Mouse (Mus musculus): ENCODE data around the gene Efemp2. TPM values are rescaled to one million over a fixed set of nuclear protein-coding genes. Genes with fewer than 3 reads are reported as not detected.
"Not testable (repeated sequence)": the region's sequence is repeated elsewhere in the genome, so short reads cannot be mapped to it uniquely, and the experiment has no call there.

Gene Efemp2
- polyA plus RNA-seq, 1 experiment from 2014 or later: 30.2 TPM

- peak overlapping the region; percentile 100 for H3K4me3 ChIP-seq (replicated peaks; ENCODE audit: low read length)
- H3K27ac ChIP-seq (ENCODE audit: low read length): peak overlapping the region; percentile 99
- not testable (repeated sequence) for H3K9ac ChIP-seq (replicated peaks; ENCODE audit: low read depth, low read length); ATAC-seq; H3K27me3 ChIP-seq (replicated peaks; ENCODE audit: control insufficient read depth, insufficient read depth, low read length); H3K9me3 ChIP-seq (ENCODE audit: control insufficient read depth, low read length)
- H3K36me3 ChIP-seq (ENCODE audit: control insufficient read depth, insufficient read depth): peaks cover 17% of the 10 kb centered on the region
- peaks cover 37% of the 10 kb centered on the region for H3K4me1 ChIP-seq (replicated peaks; ENCODE audit: control insufficient read depth, insufficient read depth, low read length)
- peak overlapping the region; percentile 46 for H3K4me2 ChIP-seq (ENCODE audit: low read length)
- WGBS: 47% methylated on average over 10 of the region's 10 CpGs
These were observed 16.0 kb downstream of the Efemp2 start for GRCm38 (mm10) chr19:5489721-5490120.

- peak within 1 kb of the TSS; percentile 100 for H3K4me3 ChIP-seq (replicated peaks; ENCODE audit: low read length)
- peaks cover 37% of the 10 kb centered on the region for H3K4me1 ChIP-seq (replicated peaks; ENCODE audit: control insufficient read depth, insufficient read depth, low read length)
- no peaks in the 10 kb centered on the region for H3K9me3 ChIP-seq (ENCODE audit: control insufficient read depth, low read length)
- peak within 1 kb of the TSS; percentile 98 for H3K9ac ChIP-seq (replicated peaks; ENCODE audit: low read depth, low read length)
- ATAC-seq: peak; percentile 78
- peak within 1 kb of the TSS; percentile 99 for H3K27ac ChIP-seq (ENCODE audit: low read length)
- H3K4me2 ChIP-seq (ENCODE audit: low read length): peak within 1 kb of the TSS; percentile 87
- under 1% methylated on average over 59 of the region's 62 CpGs for WGBS
- no peaks in the 10 kb centered on the region for H3K27me3 ChIP-seq (replicated peaks; ENCODE audit: control insufficient read depth, insufficient read depth, low read length)
- peaks cover 14% of the 10 kb centered on the region for H3K36me3 ChIP-seq (ENCODE audit: control insufficient read depth, insufficient read depth)
These were observed 16.7 kb downstream of the Efemp2 start, which contains the start of gene Cfl1 for GRCm38 (mm10) chr19:5490313-5490897. Gene Cfl1 (plus strand): TSS chr19:5490455.

DNA sequence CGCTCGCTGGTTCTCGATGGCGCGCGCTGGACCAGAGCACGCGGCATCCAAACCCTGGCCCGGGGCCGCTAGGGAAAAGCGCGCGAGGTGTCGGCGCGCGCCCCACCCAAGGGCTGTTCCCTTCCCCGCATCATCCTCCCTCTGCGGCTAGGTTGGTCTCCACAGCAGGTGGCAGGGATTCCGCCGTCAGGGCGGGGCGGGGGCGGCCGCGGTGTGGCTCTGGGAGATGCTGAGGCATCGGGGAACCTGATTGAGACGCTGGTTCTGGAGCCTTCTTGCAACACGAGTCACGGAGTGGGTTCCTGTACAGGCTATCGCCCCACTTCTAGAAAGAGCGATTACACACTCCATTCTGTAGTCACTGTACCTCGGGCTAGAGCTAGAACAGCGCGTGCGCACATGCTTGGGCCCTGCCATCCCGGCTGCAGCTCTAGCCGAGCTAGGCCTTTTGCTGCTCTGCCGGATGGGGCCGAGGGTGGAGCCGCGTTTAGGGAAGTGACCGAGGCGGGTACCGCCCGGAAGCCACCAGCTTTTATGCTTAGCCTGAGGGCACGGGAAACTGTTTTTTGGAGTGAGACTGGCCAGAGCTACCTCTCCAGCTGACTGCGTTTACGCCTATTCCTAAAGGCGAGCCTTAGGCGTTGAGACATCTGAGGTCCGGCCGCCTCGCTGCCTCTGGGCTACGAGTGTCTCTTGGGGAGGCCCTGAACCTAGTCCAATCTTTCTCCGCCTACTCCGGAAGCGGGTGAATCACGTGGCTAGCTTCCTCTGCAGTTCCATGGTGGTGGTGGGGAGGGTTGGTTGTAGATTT, 17.3 kb downstream of the Efemp2 start:
- H3K9ac ChIP-seq (replicated peaks; ENCODE audit: low read depth, low read length): peak overlapping the region; percentile 98
- H3K4me3 ChIP-seq (replicated peaks; ENCODE audit: low read length): peak overlapping the region; percentile 100
- H3K4me2 ChIP-seq (ENCODE audit: low read length): peak overlapping the region; percentile 87
- under 1% methylated on average over 59 of the region's 59 CpGs for WGBS
- no peaks in the 10 kb centered on the region for H3K9me3 ChIP-seq (ENCODE audit: control insufficient read depth, low read length)
- H3K27me3 ChIP-seq (replicated peaks; ENCODE audit: control insufficient read depth, insufficient read depth, low read length): no peaks in the 10 kb centered on the region
- ATAC-seq: peak; percentile 32
- peaks cover 18% of the 10 kb centered on the region for H3K36me3 ChIP-seq (ENCODE audit: control insufficient read depth, insufficient read depth)
- peaks cover 37% of the 10 kb centered on the region for H3K4me1 ChIP-seq (replicated peaks; ENCODE audit: control insufficient read depth, insufficient read depth, low read length)
- H3K27ac ChIP-seq (ENCODE audit: low read length): peak overlapping the region; percentile 99

DNA sequence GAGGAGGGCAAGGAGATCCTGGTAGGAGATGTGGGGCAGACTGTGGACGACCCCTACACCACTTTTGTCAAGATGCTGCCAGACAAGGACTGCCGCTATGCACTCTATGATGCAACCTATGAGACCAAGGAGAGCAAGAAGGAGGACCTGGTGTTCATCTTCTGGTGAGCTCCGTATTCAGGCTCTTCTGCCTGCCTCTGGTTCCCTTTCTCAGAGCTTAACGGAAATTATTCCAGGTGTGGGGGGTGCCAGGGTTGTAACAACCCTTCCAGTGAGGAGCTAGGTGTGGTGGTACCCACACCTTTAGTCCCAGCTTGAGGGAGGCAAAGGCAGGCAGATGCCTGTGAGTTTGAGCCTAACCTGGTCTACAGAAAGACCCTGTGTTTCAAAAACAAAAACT, 18.9 kb downstream of the Efemp2 start:
- no peak overlapping the region for H3K27ac ChIP-seq (ENCODE audit: low read length)
- H3K36me3 ChIP-seq (ENCODE audit: control insufficient read depth, insufficient read depth): peaks cover 24% of the 10 kb centered on the region
- peaks cover 26% of the 10 kb centered on the region for H3K4me1 ChIP-seq (replicated peaks; ENCODE audit: control insufficient read depth, insufficient read depth, low read length)
- no peak overlapping the region for H3K4me3 ChIP-seq (replicated peaks; ENCODE audit: low read length)
- no peaks in the 10 kb centered on the region for H3K27me3 ChIP-seq (replicated peaks; ENCODE audit: control insufficient read depth, insufficient read depth, low read length)
- no peak overlapping the region for H3K4me2 ChIP-seq (ENCODE audit: low read length)
- no peaks in the 10 kb centered on the region for H3K9me3 ChIP-seq (ENCODE audit: control insufficient read depth, low read length)
- WGBS: 86% methylated on average over 4 of the region's 4 CpGs
- ATAC-seq: no peak
- no peak overlapping the region for H3K9ac ChIP-seq (replicated peaks; ENCODE audit: low read depth, low read length)

- not testable (repeated sequence) for H3K27ac ChIP-seq (ENCODE audit: low read length); H3K4me2 ChIP-seq (ENCODE audit: low read length); ATAC-seq; H3K9ac ChIP-seq (replicated peaks; ENCODE audit: low read depth, low read length); H3K9me3 ChIP-seq (ENCODE audit: control insufficient read depth, low read length); H3K4me3 ChIP-seq (replicated peaks; ENCODE audit: low read length); H3K27me3 ChIP-seq (replicated peaks; ENCODE audit: control insufficient read depth, insufficient read depth, low read length)
- Histone ChIP-seq H3K4me1 (replicated peaks; ENCODE audit: control insufficient read depth, insufficient read depth, low read length) (peaks cover 26% of the 10 kb centered on the region), H3K36me3 (ENCODE audit: control insufficient read depth, insufficient read depth) (peaks cover 24% of the 10 kb centered on the region)
- WGBS: 67% methylated on average over 9 of the region's 9 CpGs
These were observed 19.6 kb downstream of the Efemp2 start for GRCm38 (mm10) chr19:5493301-5493721.

- H3K9ac ChIP-seq (replicated peaks; ENCODE audit: low read depth, low read length): no peak overlapping the region
- ATAC-seq: no peak
- H3K4me2 ChIP-seq (ENCODE audit: low read length): no peak overlapping the region
- 90% methylated on average over 3 of the region's 3 CpGs for WGBS
- H3K4me1 ChIP-seq (replicated peaks; ENCODE audit: control insufficient read depth, insufficient read depth, low read length): peaks cover 19% of the 10 kb centered on the region
- no peak overlapping the region for H3K27ac ChIP-seq (ENCODE audit: low read length)
- H3K4me3 ChIP-seq (replicated peaks; ENCODE audit: low read length): no peak overlapping the region
- no peaks in the 10 kb centered on the region for H3K9me3 ChIP-seq (ENCODE audit: control insufficient read depth, low read length)
- H3K36me3 ChIP-seq (ENCODE audit: control insufficient read depth, insufficient read depth): peaks cover 24% of the 10 kb centered on the region
- no peaks in the 10 kb centered on the region for H3K27me3 ChIP-seq (replicated peaks; ENCODE audit: control insufficient read depth, insufficient read depth, low read length)
These were observed 20.6 kb downstream of the Efemp2 start for GRCm38 (mm10) chr19:5494314-5494713.

GRCm38 (mm10) chr19:5495353-5496051, 21.7 kb downstream of the Efemp2 start:
- peaks cover 18% of the 10 kb centered on the region for H3K4me1 ChIP-seq (replicated peaks; ENCODE audit: control insufficient read depth, insufficient read depth, low read length)
- peaks cover 24% of the 10 kb centered on the region for H3K36me3 ChIP-seq (ENCODE audit: control insufficient read depth, insufficient read depth)
- H3K27me3 ChIP-seq (replicated peaks; ENCODE audit: control insufficient read depth, insufficient read depth, low read length): no peaks in the 10 kb centered on the region
- H3K4me2 ChIP-seq (ENCODE audit: low read length): no peak overlapping the region
- H3K9me3 ChIP-seq (ENCODE audit: control insufficient read depth, low read length): no peaks in the 10 kb centered on the region
- no peak for ATAC-seq
- H3K9ac ChIP-seq (replicated peaks; ENCODE audit: low read depth, low read length): no peak overlapping the region
- WGBS: 82% methylated on average over 12 of the region's 12 CpGs
- H3K27ac ChIP-seq (ENCODE audit: low read length): no peak overlapping the region
- no peak overlapping the region for H3K4me3 ChIP-seq (replicated peaks; ENCODE audit: low read length)

GRCm38 (mm10) chr19:5496052-5496370, 22.3 kb downstream of the Efemp2 start:
- Histone ChIP-seq H3K9ac (replicated peaks; ENCODE audit: low read depth, low read length) (no peak overlapping the region), H3K4me3 (replicated peaks; ENCODE audit: low read length) (no peak overlapping the region), H3K9me3 (ENCODE audit: control insufficient read depth, low read length) (no peaks in the 10 kb centered on the region), H3K27me3 (replicated peaks; ENCODE audit: control insufficient read depth, insufficient read depth, low read length) (no peaks in the 10 kb centered on the region), H3K27ac (ENCODE audit: low read length) (no peak overlapping the region), H3K4me2 (ENCODE audit: low read length) (no peak overlapping the region), H3K36me3 (ENCODE audit: control insufficient read depth, insufficient read depth) (peaks cover 24% of the 10 kb centered on the region), H3K4me1 (replicated peaks; ENCODE audit: control insufficient read depth, insufficient read depth, low read length) (peaks cover 18% of the 10 kb centered on the region)
- no peak for ATAC-seq
- WGBS: 85% methylated on average over 16 of the region's 16 CpGs

GRCm38 (mm10) chr19:5500330-5500875, 26.6 kb downstream of the Efemp2 start:
- Histone ChIP-seq H3K4me2 (ENCODE audit: low read length) (no peak overlapping the region), H3K27me3 (replicated peaks; ENCODE audit: control insufficient read depth, insufficient read depth, low read length) (no peaks in the 10 kb centered on the region), H3K27ac (ENCODE audit: low read length) (no peak overlapping the region), H3K9me3 (ENCODE audit: control insufficient read depth, low read length) (no peaks in the 10 kb centered on the region), H3K4me1 (replicated peaks; ENCODE audit: control insufficient read depth, insufficient read depth, low read length) (no peaks in the 10 kb centered on the region), H3K36me3 (ENCODE audit: control insufficient read depth, insufficient read depth) (peaks cover 13% of the 10 kb centered on the region), H3K9ac (replicated peaks; ENCODE audit: low read depth, low read length) (no peak overlapping the region), H3K4me3 (replicated peaks; ENCODE audit: low read length) (no peak overlapping the region)
- no peak for ATAC-seq
- WGBS: 94% methylated on average over 2 of the region's 2 CpGs
